Mouse (Mus musculus) megakaryocyte, embryonic 14.5 days (primary cell): Measurements from ENCODE around the gene Ppp2r5b. TPM values are rescaled to one million over a fixed set of nuclear protein-coding genes. Genes with fewer than 3 reads are reported as not detected.

ENCODE experiments used
- H3K27me3 ChIP-seq: replicated peaks from 2 replicates; pipeline ENCODE3; 2012; ENCODE audit warnings: inconsistent platforms
- H3K36me3 ChIP-seq: replicated peaks from 2 replicates; pipeline ENCODE3; 2012; ENCODE audit warnings: low read length, inconsistent platforms, mixed read lengths
- H3K4me1 ChIP-seq: 2 replicates; pipeline ENCODE4 v1.6.1; 2012; ENCODE audit warnings: inconsistent platforms
- H3K4me3 ChIP-seq: replicated peaks from 2 replicates; pipeline ENCODE3; 2012; ENCODE audit warnings: moderate library complexity, mild to moderate bottlenecking, inconsistent platforms
- H3K9me3 ChIP-seq: 2 replicates; pipeline ENCODE4 v1.6.1; 2012; ENCODE audit warnings: inconsistent platforms
- FLI1 ChIP-seq: IDR thresholded peaks from 2 replicates; pipeline ENCODE4 v1.6.1; 2012; ENCODE audit warnings: low read length, inconsistent platforms, mixed read lengths
- GATA1 ChIP-seq: IDR thresholded peaks from 3 replicates; pipeline ENCODE4 v1.6.1; 2012; ENCODE audit warnings: mixed read lengths, low read length, inconsistent platforms, borderline replicate concordance
- polyA plus RNA-seq: library from polyadenylated mRNA; stranded (reverse); fragments of >175 nt; gene quantifications from 2 replicates; pipeline ENCODE4 v1.2.3, GENCODE M21; 2012; ENCODE audit warnings: low replicate concordance; ENCODE audit not compliant: insufficient read depth

The Ppp2r5b gene
- polyA plus RNA-seq, 1 experiment, result 26.0 TPM

DNA sequence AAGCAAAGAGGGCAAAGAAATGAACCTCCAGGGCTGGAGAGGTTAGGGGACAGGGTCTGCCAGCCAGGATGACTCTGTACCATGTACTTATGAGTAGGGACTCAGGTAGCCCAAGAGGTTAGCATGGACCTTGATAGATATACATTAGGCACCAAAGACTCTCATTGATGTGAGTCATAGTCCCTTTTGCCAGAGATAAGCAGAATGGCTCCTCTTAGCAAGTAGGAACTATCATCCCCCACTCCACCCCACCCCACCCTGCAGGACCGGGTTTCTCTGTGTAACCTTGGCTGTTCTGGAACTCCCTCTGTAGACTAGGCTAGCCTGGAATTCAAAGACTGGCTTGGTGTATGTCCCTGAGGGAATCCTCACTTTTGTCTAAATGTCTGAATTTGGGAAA lies 4.5 kb upstream of the Ppp2r5b start:
- no peak for TF ChIP-seq FLI1
- no peak for TF ChIP-seq GATA1
- no peaks in the 10 kb centered on the region for H3K27me3 ChIP-seq
- H3K4me1 ChIP-seq, result peaks cover 57% of the 10 kb centered on the region
- H3K4me3 ChIP-seq, result peak overlapping the region; percentile 8
- no peaks in the 10 kb centered on the region for H3K9me3 ChIP-seq
- H3K36me3 ChIP-seq, result peaks cover 21% of the 10 kb centered on the region

GRCm38 (mm10) chr19:6238740-6239139 lies 3.1 kb upstream of the Ppp2r5b start:
- Histone ChIP-seq H3K4me3 (no peak overlapping the region), H3K4me1 (peaks cover 67% of the 10 kb centered on the region), H3K36me3 (peaks cover 15% of the 10 kb centered on the region), H3K9me3 (no peaks in the 10 kb centered on the region), H3K27me3 (no peaks in the 10 kb centered on the region)
- no peak for TF ChIP-seq GATA1
- no peak for TF ChIP-seq FLI1

- Histone ChIP-seq H3K4me3 (no peak overlapping the region), H3K27me3 (no peaks in the 10 kb centered on the region), H3K9me3 (no peaks in the 10 kb centered on the region), H3K4me1 (peaks cover 57% of the 10 kb centered on the region), H3K36me3 (peaks cover 25% of the 10 kb centered on the region)
- no peak for TF ChIP-seq FLI1
- TF ChIP-seq GATA1, result no peak
These were observed 1.2 kb upstream of the Ppp2r5b start for GRCm38 (mm10) chr19:6236842-6237241.

GRCm38 (mm10) chr19:6236053-6236441 lies 375 bp upstream of the Ppp2r5b start:
- Histone ChIP-seq H3K36me3 (peaks cover 33% of the 10 kb centered on the region), H3K4me1 (peaks cover 57% of the 10 kb centered on the region), H3K27me3 (no peaks in the 10 kb centered on the region), H3K9me3 (no peaks in the 10 kb centered on the region), H3K4me3 (peak overlapping the region; percentile 92)
- TF ChIP-seq GATA1, result no peak
- TF ChIP-seq FLI1, result no peak

- Histone ChIP-seq H3K4me1 (peaks cover 42% of the 10 kb centered on the region), H3K4me3 (peak overlapping the region; percentile 56), H3K27me3 (peaks cover 3% of the 10 kb centered on the region), H3K36me3 (peaks cover 49% of the 10 kb centered on the region), H3K9me3 (no peaks in the 10 kb centered on the region)
- TF ChIP-seq GATA1 (no peak), FLI1 (no peak)
These were observed 1.2 kb downstream of the Ppp2r5b start for GRCm38 (mm10) chr19:6234337-6235083.

GRCm38 (mm10) chr19:6233647-6234046 lies 2.0 kb downstream of the Ppp2r5b start:
- Histone ChIP-seq H3K27me3 (peaks cover 3% of the 10 kb centered on the region), H3K4me1 (peaks cover 37% of the 10 kb centered on the region), H3K36me3 (peaks cover 57% of the 10 kb centered on the region), H3K9me3 (no peaks in the 10 kb centered on the region), H3K4me3 (no peak overlapping the region)
- TF ChIP-seq GATA1 (no peak), FLI1 (no peak)

- Histone ChIP-seq H3K36me3 (peaks cover 79% of the 10 kb centered on the region), H3K27me3 (peaks cover 8% of the 10 kb centered on the region), H3K4me3 (no peak overlapping the region), H3K9me3 (no peaks in the 10 kb centered on the region), H3K4me1 (peaks cover 35% of the 10 kb centered on the region)
- TF ChIP-seq GATA1, result no peak
- no peak for TF ChIP-seq FLI1
These were observed 4.6 kb downstream of the Ppp2r5b start for GRCm38 (mm10) chr19:6231036-6231435.

- H3K4me3 ChIP-seq, result no peak overlapping the region
- no peaks in the 10 kb centered on the region for H3K9me3 ChIP-seq
- peaks cover 79% of the 10 kb centered on the region for H3K36me3 ChIP-seq
- TF ChIP-seq GATA1, result no peak
- TF ChIP-seq FLI1, result no peak
- H3K27me3 ChIP-seq, result peaks cover 9% of the 10 kb centered on the region
- H3K4me1 ChIP-seq, result peaks cover 32% of the 10 kb centered on the region
These were observed 5.3 kb downstream of the Ppp2r5b start for GRCm38 (mm10) chr19:6230411-6230810.

GRCm38 (mm10) chr19:6227864-6228263 lies 7.8 kb downstream of the Ppp2r5b start:
- Histone ChIP-seq H3K27me3 (peaks cover 30% of the 10 kb centered on the region), H3K9me3 (no peaks in the 10 kb centered on the region), H3K4me3 (no peak overlapping the region), H3K4me1 (peaks cover 8% of the 10 kb centered on the region; the same call in 1 of the 2 replicates), H3K36me3 (peaks cover 64% of the 10 kb centered on the region)
- TF ChIP-seq FLI1 (no peak), GATA1 (no peak)

GRCm38 (mm10) chr19:6226763-6227162 lies 8.9 kb downstream of the Ppp2r5b start:
- Histone ChIP-seq H3K4me3 (no peak overlapping the region), H3K36me3 (peaks cover 53% of the 10 kb centered on the region), H3K4me1 (peaks cover 17% of the 10 kb centered on the region), H3K27me3 (peaks cover 34% of the 10 kb centered on the region), H3K9me3 (no peaks in the 10 kb centered on the region)
- TF ChIP-seq FLI1 (no peak), GATA1 (no peak)
